Mouse (Mus musculus) left cerebral cortex, postnatal 10 days (tissue): ENCODE measurements at regions not wholly inside any gene's neighbourhood (a gene's known extent, or its start where the extent isn't known, plus 50 kb on each side); places are given as distances from the start of the nearest gene placed in this dataset.

ENCODE experiments used
- DNase-seq, 2 experiments: peaks; one replicate each; pipeline ENCODE4 v3.0.0; 2021 to 2022; ENCODE audit warnings: low spot score in 2 of 2, mixed read lengths in 1 of 2; ENCODE audit errors: extremely low spot score in 1 of 2
- intact Hi-C: fragments of 180-260 bp; cut with DNase I; formaldehyde crosslinking; loops from one replicate; pipeline ENCODE4 v1.15.1; 2025

GRCm38 (mm10) chr2:173353435-173354241 is 77.3 kb upstream of the Pmepa1 start:
- intact Hi-C loops: loop anchor here (10.0 kb wide), 1 partner anchor 191 kb away; no protein-coding TSS in a partner anchor
- DNase-seq: no peak

- intact Hi-C loops: loop anchor here (10.0 kb wide), 1 partner anchor 188 kb away; no protein-coding TSS in a partner anchor
- no peak for DNase-seq
Observed at GRCm38 (mm10) chr2:173356786-173357185, 80.5 kb upstream of the Pmepa1 start.

- DNase-seq: no peak
- intact Hi-C loops: no loop called here
Observed at GRCm38 (mm10) chr2:173365441-173366166, 89.3 kb upstream of the Pmepa1 start.

- DNase-seq: no peak
- intact Hi-C loops: no loop called here
Observed at GRCm38 (mm10) chr2:173366734-173367133, 90.4 kb upstream of the Pmepa1 start.

GRCm38 (mm10) chr2:173368899-173369298 is 92.6 kb upstream of the Pmepa1 start:
- no peak for DNase-seq

GRCm38 (mm10) chr2:173376926-173377325 is 100.6 kb upstream of the Pmepa1 start:
- no peak for DNase-seq
- intact Hi-C loops: no loop called here

More at GRCm38 (mm10) chr2:173368899-173369298, 92.6 kb upstream of the Pmepa1 start:
- intact Hi-C loops: no loop called here

GRCm38 (mm10) chr2:173377497-173378257 is 101.3 kb upstream of the Pmepa1 start:
- no peak for DNase-seq
- intact Hi-C loops: no loop called here

GRCm38 (mm10) chr2:173379736-173380135 is 103.4 kb upstream of the Pmepa1 start:
- intact Hi-C loops: no loop called here

GRCm38 (mm10) chr2:173380341-173380761 is 104.0 kb upstream of the Pmepa1 start:
- peak in 1 of 2 experiments; percentile 59 for DNase-seq
- intact Hi-C loops: no loop called here

More at GRCm38 (mm10) chr2:173379736-173380135, 103.4 kb upstream of the Pmepa1 start:
- no peak for DNase-seq

- intact Hi-C loops: no loop called here
- no peak for DNase-seq
Observed at GRCm38 (mm10) chr2:173382176-173382813, 106.0 kb upstream of the Pmepa1 start.

- intact Hi-C loops: no loop called here
- no peak for DNase-seq
Observed at GRCm38 (mm10) chr2:173384935-173385586, 108.7 kb upstream of the Pmepa1 start.

GRCm38 (mm10) chr2:173385722-173386141 is 109.4 kb upstream of the Pmepa1 start:
- no peak for DNase-seq
- intact Hi-C loops: no loop called here

- intact Hi-C loops: no loop called here
- DNase-seq: no peak
Observed at GRCm38 (mm10) chr2:173388140-173388539, 111.8 kb upstream of the Pmepa1 start.

GRCm38 (mm10) chr2:173392557-173393323 is 116.4 kb upstream of the Pmepa1 start:
- intact Hi-C loops: no loop called here
- no peak for DNase-seq

GRCm38 (mm10) chr2:173393324-173393592 is 116.9 kb upstream of the Pmepa1 start:
- intact Hi-C loops: no loop called here
- DNase-seq: no peak

- DNase-seq: no peak
- intact Hi-C loops: no loop called here
Observed at GRCm38 (mm10) chr2:173395526-173395925, 119.2 kb upstream of the Pmepa1 start.

GRCm38 (mm10) chr2:173397846-173398331 is 121.6 kb upstream of the Pmepa1 start:
- no peak for DNase-seq
- intact Hi-C loops: no loop called here

GRCm38 (mm10) chr2:173405629-173406028 is 116.8 kb upstream of the 1700021F07Rik start:
- no peak for DNase-seq
- intact Hi-C loops: no loop called here
